Mouse (Mus musculus): ENCODE measurements at regions not wholly inside any gene's neighbourhood (a gene's known extent, or its start where the extent isn't known, plus 50 kb on each side); places are given as distances from the start of the nearest gene placed in this dataset.

GRCm38 (mm10) chr13:99580296-99580695, 64.0 kb upstream of the Map1b start:
- no peak for DNase-seq (ENCODE audit: low read depth, low spot score)

DNA sequence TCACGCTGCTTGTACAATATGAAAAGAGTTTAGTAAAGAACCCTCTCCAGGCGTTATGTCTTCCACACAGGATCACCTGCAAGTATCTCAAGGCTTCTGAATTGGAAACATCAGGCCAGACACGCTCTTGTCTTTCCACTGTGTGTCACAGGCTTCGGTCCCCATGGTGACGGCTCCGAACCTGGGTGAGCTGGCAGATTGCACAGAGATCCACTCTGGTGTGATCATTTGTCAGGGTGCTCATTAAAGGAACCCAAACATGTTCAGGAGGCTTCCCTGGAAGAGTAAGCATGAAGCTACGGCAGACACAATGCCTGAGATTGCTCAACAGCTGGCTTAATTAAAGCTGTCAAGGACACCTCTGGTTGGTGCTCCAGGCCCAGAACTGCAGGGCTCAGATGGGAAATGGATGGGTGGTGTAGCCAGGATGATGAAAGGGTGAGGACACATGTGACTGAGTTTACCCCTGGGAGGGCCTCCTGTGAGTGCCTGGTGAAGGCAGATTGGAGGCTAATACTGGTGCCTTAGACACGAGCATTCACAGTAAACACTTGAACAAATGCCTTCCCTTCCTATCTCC, 63.3 kb upstream of the Map1b start:
- no peak for DNase-seq (ENCODE audit: low read depth, low spot score)

GRCm38 (mm10) chr13:99577686-99578085, 61.3 kb upstream of the Map1b start:
- DNase-seq (ENCODE audit: low read depth, low spot score), result no peak

DNA sequence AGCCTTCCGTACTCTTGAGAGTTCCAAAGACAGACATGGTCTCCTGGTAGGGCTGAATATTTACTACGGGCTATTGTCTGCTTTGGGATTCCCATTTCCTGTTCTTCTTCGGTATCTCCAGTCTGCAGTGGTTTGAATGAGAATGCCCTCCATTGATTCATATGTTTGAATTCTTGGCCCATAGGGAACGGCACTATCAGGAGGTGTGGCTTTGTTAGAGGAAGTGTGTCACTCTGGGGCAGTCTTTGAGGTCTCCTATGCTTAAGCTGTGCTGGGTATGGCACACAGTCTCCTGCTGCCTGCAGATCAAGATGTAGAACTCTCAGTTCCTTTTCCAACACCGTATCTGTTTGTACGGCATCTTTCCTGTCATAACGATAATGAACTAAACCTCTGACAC, 56.7 kb upstream of the Map1b start:
- no peak for DNase-seq (ENCODE audit: low read depth, low spot score)

DNA sequence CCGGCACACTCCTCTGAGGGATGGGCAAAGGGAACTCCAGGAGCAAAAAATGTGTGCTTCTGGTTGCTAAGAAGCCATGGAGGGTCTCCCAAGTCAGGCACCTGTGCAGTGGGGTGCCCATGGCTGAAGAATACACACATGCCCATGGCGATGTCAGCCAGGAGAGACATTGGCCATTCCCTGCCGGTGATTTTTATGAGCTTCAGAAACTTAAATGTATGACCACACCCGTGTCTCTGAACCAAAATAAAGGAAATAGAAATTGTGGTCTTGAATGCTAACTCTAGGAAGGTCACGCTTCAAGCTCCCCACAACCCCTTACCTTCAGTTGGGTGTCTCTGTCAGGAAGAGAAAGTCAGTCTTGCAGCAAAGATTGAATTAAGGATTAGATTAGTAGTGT, 56.0 kb upstream of the Map1b start:
- no peak for DNase-seq (ENCODE audit: low read depth, low spot score)
